Mouse (Mus musculus) embryonic fibroblast, embryonic 13.5 days (primary cell): ENCODE results near the gene Jarid2.

Experiments used
- CTCF ChIP-seq: IDR thresholded peaks from 2 replicates; pipeline ENCODE4 v1.5.1; 2011; ENCODE audit warnings: mild to moderate bottlenecking, control low read depth, low read length, moderate library complexity, borderline replicate concordance; ENCODE audit not compliant: insufficient read depth
- POLR2A ChIP-seq: IDR thresholded peaks from 2 replicates; pipeline ENCODE4 v1.6.1; 2011; ENCODE audit warnings: low read depth, mild to moderate bottlenecking, control low read depth, low read length, moderate library complexity

- TF ChIP-seq CTCF (no peak), POLR2A (no peak)
Measured at GRCm38 (mm10) chr13:44918269-44918668, 189.0 kb downstream of the Jarid2 start.
